Mouse (Mus musculus): ENCODE measurements around the gene Cdc34. TPM values are rescaled to one million over a fixed set of nuclear protein-coding genes. Genes with fewer than 3 reads are reported as not detected.
A peak's percentile ranks its signal among the peaks of the same experiment; 100 is the strongest.

The Cdc34 gene
- polyA plus RNA-seq, 1 experiment from 2014 or later = 71.1 TPM

- no peak overlapping the region for H3K9ac ChIP-seq (replicated peaks; ENCODE audit: low read depth, low read length)
Observed at GRCm38 (mm10) chr10:79654946-79655395, 27.0 kb upstream of the Cdc34 start.

GRCm38 (mm10) chr10:79658829-79659228, 23.2 kb upstream of the Cdc34 start:
- Histone ChIP-seq H3K4me3 (replicated peaks; ENCODE audit: low read length) (no peak overlapping the region), H3K36me3 (ENCODE audit: control insufficient read depth, insufficient read depth) (no peaks in the 10 kb centered on the region), H3K9me3 (ENCODE audit: control insufficient read depth, low read length) (no peaks in the 10 kb centered on the region), H3K9ac (replicated peaks; ENCODE audit: low read depth, low read length) (no peak overlapping the region), H3K27ac (ENCODE audit: low read length) (no peak overlapping the region), H3K4me2 (ENCODE audit: low read length) (no peak overlapping the region), H3K4me1 (replicated peaks; ENCODE audit: control insufficient read depth, insufficient read depth, low read length) (peaks cover 6% of the 10 kb centered on the region; the same call in 1 of the 2 replicates), H3K27me3 (replicated peaks; ENCODE audit: control insufficient read depth, insufficient read depth, low read length) (no peaks in the 10 kb centered on the region)
- WGBS = 10% methylated on average over 4 of the region's 4 CpGs
- ATAC-seq = no peak

More at GRCm38 (mm10) chr10:79654946-79655395, 27.0 kb upstream of the Cdc34 start:
- Histone ChIP-seq H3K9me3 (ENCODE audit: control insufficient read depth, low read length) (no peaks in the 10 kb centered on the region), H3K27me3 (replicated peaks; ENCODE audit: control insufficient read depth, insufficient read depth, low read length) (no peaks in the 10 kb centered on the region; the same call in 1 of the 2 replicates), H3K4me2 (ENCODE audit: low read length) (no peak overlapping the region), H3K4me3 (replicated peaks; ENCODE audit: low read length) (no peak overlapping the region), H3K4me1 (replicated peaks; ENCODE audit: control insufficient read depth, insufficient read depth, low read length) (peaks cover 6% of the 10 kb centered on the region; the same call in 1 of the 2 replicates), H3K27ac (ENCODE audit: low read length) (peak overlapping the region; percentile 66), H3K36me3 (ENCODE audit: control insufficient read depth, insufficient read depth) (no peaks in the 10 kb centered on the region)
- peak; percentile 88 for ATAC-seq
- 18% methylated on average over 1 of the region's 1 CpGs for WGBS

- H3K9ac ChIP-seq (replicated peaks; ENCODE audit: low read depth, low read length) = no peak overlapping the region
- WGBS = 80% methylated on average over 2 of the region's 2 CpGs
- no peaks in the 10 kb centered on the region for H3K36me3 ChIP-seq (ENCODE audit: control insufficient read depth, insufficient read depth)
- H3K4me3 ChIP-seq (replicated peaks; ENCODE audit: low read length) = no peak overlapping the region
- H3K4me1 ChIP-seq (replicated peaks; ENCODE audit: control insufficient read depth, insufficient read depth, low read length) = peaks cover 2% of the 10 kb centered on the region; the same call in 1 of the 2 replicates
- H3K27ac ChIP-seq (ENCODE audit: low read length) = no peak overlapping the region
- H3K4me2 ChIP-seq (ENCODE audit: low read length) = no peak overlapping the region
- no peaks in the 10 kb centered on the region for H3K9me3 ChIP-seq (ENCODE audit: control insufficient read depth, low read length)
- no peak for ATAC-seq
- H3K27me3 ChIP-seq (replicated peaks; ENCODE audit: control insufficient read depth, insufficient read depth, low read length) = no peaks in the 10 kb centered on the region
Observed at GRCm38 (mm10) chr10:79660298-79660697, 21.7 kb upstream of the Cdc34 start.

- 42% methylated on average over 3 of the region's 3 CpGs for WGBS
- no peak overlapping the region for H3K9ac ChIP-seq (replicated peaks; ENCODE audit: low read depth, low read length)
- H3K36me3 ChIP-seq (ENCODE audit: control insufficient read depth, insufficient read depth) = no peaks in the 10 kb centered on the region
Observed at GRCm38 (mm10) chr10:79661861-79662260, 20.1 kb upstream of the Cdc34 start.

GRCm38 (mm10) chr10:79664131-79664665, 17.8 kb upstream of the Cdc34 start, which contains the start of gene Madcam1:
Madcam1 (plus strand) TSS chr10:79664559.
- Histone ChIP-seq H3K27me3 (replicated peaks; ENCODE audit: control insufficient read depth, insufficient read depth, low read length) (no peaks in the 10 kb centered on the region), H3K4me3 (replicated peaks; ENCODE audit: low read length) (no peak within 1 kb of the TSS), H3K9ac (replicated peaks; ENCODE audit: low read depth, low read length) (no peak within 1 kb of the TSS), H3K4me2 (ENCODE audit: low read length) (no peak within 1 kb of the TSS), H3K36me3 (ENCODE audit: control insufficient read depth, insufficient read depth) (no peaks in the 10 kb centered on the region), H3K4me1 (replicated peaks; ENCODE audit: control insufficient read depth, insufficient read depth, low read length) (peaks cover 7% of the 10 kb centered on the region), H3K9me3 (ENCODE audit: control insufficient read depth, low read length) (no peaks in the 10 kb centered on the region), H3K27ac (ENCODE audit: low read length) (no peak within 1 kb of the TSS)
- WGBS = 12% methylated on average over 13 of the region's 13 CpGs
- ATAC-seq = no peak

More at GRCm38 (mm10) chr10:79661861-79662260, 20.1 kb upstream of the Cdc34 start:
- Histone ChIP-seq H3K4me1 (replicated peaks; ENCODE audit: control insufficient read depth, insufficient read depth, low read length) (no peaks in the 10 kb centered on the region), H3K27me3 (replicated peaks; ENCODE audit: control insufficient read depth, insufficient read depth, low read length) (no peaks in the 10 kb centered on the region), H3K27ac (ENCODE audit: low read length) (no peak overlapping the region), H3K4me2 (ENCODE audit: low read length) (no peak overlapping the region), H3K4me3 (replicated peaks; ENCODE audit: low read length) (no peak overlapping the region), H3K9me3 (ENCODE audit: control insufficient read depth, low read length) (no peaks in the 10 kb centered on the region)
- ATAC-seq = no peak

GRCm38 (mm10) chr10:79665051-79665450, 16.9 kb upstream of the Cdc34 start:
- H3K36me3 ChIP-seq (ENCODE audit: control insufficient read depth, insufficient read depth) = no peaks in the 10 kb centered on the region
- peaks cover 8% of the 10 kb centered on the region for H3K4me1 ChIP-seq (replicated peaks; ENCODE audit: control insufficient read depth, insufficient read depth, low read length)
- no peak overlapping the region for H3K4me3 ChIP-seq (replicated peaks; ENCODE audit: low read length)
- no peaks in the 10 kb centered on the region for H3K27me3 ChIP-seq (replicated peaks; ENCODE audit: control insufficient read depth, insufficient read depth, low read length)
- H3K27ac ChIP-seq (ENCODE audit: low read length) = no peak overlapping the region
- 85% methylated on average over 8 of the region's 8 CpGs for WGBS
- H3K4me2 ChIP-seq (ENCODE audit: low read length) = no peak overlapping the region
- no peaks in the 10 kb centered on the region for H3K9me3 ChIP-seq (ENCODE audit: control insufficient read depth, low read length)
- ATAC-seq = no peak
- H3K9ac ChIP-seq (replicated peaks; ENCODE audit: low read depth, low read length) = no peak overlapping the region

GRCm38 (mm10) chr10:79666493-79666892, 15.5 kb upstream of the Cdc34 start:
- H3K9me3 ChIP-seq (ENCODE audit: control insufficient read depth, low read length) = no peaks in the 10 kb centered on the region
- WGBS = 72% methylated on average over 9 of the region's 9 CpGs
- ATAC-seq = no peak
- H3K27me3 ChIP-seq (replicated peaks; ENCODE audit: control insufficient read depth, insufficient read depth, low read length) = no peaks in the 10 kb centered on the region
- peaks cover 19% of the 10 kb centered on the region for H3K4me1 ChIP-seq (replicated peaks; ENCODE audit: control insufficient read depth, insufficient read depth, low read length)
- H3K4me2 ChIP-seq (ENCODE audit: low read length) = no peak overlapping the region
- no peak overlapping the region for H3K9ac ChIP-seq (replicated peaks; ENCODE audit: low read depth, low read length)
- H3K4me3 ChIP-seq (replicated peaks; ENCODE audit: low read length) = no peak overlapping the region
- H3K27ac ChIP-seq (ENCODE audit: low read length) = no peak overlapping the region
- no peaks in the 10 kb centered on the region for H3K36me3 ChIP-seq (ENCODE audit: control insufficient read depth, insufficient read depth)

GRCm38 (mm10) chr10:79668076-79668475, 13.9 kb upstream of the Cdc34 start:
- Histone ChIP-seq H3K4me1 (replicated peaks; ENCODE audit: control insufficient read depth, insufficient read depth, low read length) (peaks cover 19% of the 10 kb centered on the region), H3K27ac (ENCODE audit: low read length) (peak overlapping the region; percentile 96), H3K27me3 (replicated peaks; ENCODE audit: control insufficient read depth, insufficient read depth, low read length) (no peaks in the 10 kb centered on the region), H3K9me3 (ENCODE audit: control insufficient read depth, low read length) (no peaks in the 10 kb centered on the region), H3K9ac (replicated peaks; ENCODE audit: low read depth, low read length) (peak overlapping the region; percentile 89), H3K4me3 (replicated peaks; ENCODE audit: low read length) (peak overlapping the region; percentile 85), H3K36me3 (ENCODE audit: control insufficient read depth, insufficient read depth) (no peaks in the 10 kb centered on the region), H3K4me2 (ENCODE audit: low read length) (peak overlapping the region; percentile 85)
- 78% methylated on average over 5 of the region's 5 CpGs for WGBS
- ATAC-seq = no peak

- H3K36me3 ChIP-seq (ENCODE audit: control insufficient read depth, insufficient read depth) = no peaks in the 10 kb centered on the region
- H3K9me3 ChIP-seq (ENCODE audit: control insufficient read depth, low read length) = no peaks in the 10 kb centered on the region
- H3K9ac ChIP-seq (replicated peaks; ENCODE audit: low read depth, low read length) = peak within 1 kb of the TSS; percentile 89
- under 1% methylated on average over 45 of the region's 45 CpGs for WGBS
- peak within 1 kb of the TSS; percentile 85 for H3K4me2 ChIP-seq (ENCODE audit: low read length)
- H3K4me3 ChIP-seq (replicated peaks; ENCODE audit: low read length) = peak within 1 kb of the TSS; percentile 85
- peak; percentile 87 for ATAC-seq
- peak within 1 kb of the TSS; percentile 96 for H3K27ac ChIP-seq (ENCODE audit: low read length)
- no peaks in the 10 kb centered on the region for H3K27me3 ChIP-seq (replicated peaks; ENCODE audit: control insufficient read depth, insufficient read depth, low read length)
- H3K4me1 ChIP-seq (replicated peaks; ENCODE audit: control insufficient read depth, insufficient read depth, low read length) = peaks cover 19% of the 10 kb centered on the region
Observed at GRCm38 (mm10) chr10:79668771-79669575, 13.0 kb upstream of the Cdc34 start, which contains the start of gene Tpgs1. Tpgs1 (plus strand) TSS chr10:79669369.
